Mouse (Mus musculus) frontal cortex, postnatal 36 days (tissue): ENCODE data around the gene Gm20388.
"Not testable (repeated sequence)": the region's sequence is repeated elsewhere in the genome, so short reads cannot be mapped to it uniquely, and the experiment has no call there.

ENCODE experiments used
- DNase-seq, 2 experiments: peaks; one replicate each; pipeline ENCODE4 v3.0.0; 2022; ENCODE audit warnings: low spot score in 2 of 2

Gm20388 gene

GRCm38 (mm10) chr8:123948942-123949685 lies 4038.5 kb downstream of the Gm20388 start, which contains the start of gene Nup133:
TSS of gene Nup133 (minus strand) at chr8:123949265.
- DNase-seq = peak; percentile 100

- no peak for DNase-seq
These were observed 4039.0 kb downstream of the Gm20388 start for GRCm38 (mm10) chr8:123949686-123949986.

DNA sequence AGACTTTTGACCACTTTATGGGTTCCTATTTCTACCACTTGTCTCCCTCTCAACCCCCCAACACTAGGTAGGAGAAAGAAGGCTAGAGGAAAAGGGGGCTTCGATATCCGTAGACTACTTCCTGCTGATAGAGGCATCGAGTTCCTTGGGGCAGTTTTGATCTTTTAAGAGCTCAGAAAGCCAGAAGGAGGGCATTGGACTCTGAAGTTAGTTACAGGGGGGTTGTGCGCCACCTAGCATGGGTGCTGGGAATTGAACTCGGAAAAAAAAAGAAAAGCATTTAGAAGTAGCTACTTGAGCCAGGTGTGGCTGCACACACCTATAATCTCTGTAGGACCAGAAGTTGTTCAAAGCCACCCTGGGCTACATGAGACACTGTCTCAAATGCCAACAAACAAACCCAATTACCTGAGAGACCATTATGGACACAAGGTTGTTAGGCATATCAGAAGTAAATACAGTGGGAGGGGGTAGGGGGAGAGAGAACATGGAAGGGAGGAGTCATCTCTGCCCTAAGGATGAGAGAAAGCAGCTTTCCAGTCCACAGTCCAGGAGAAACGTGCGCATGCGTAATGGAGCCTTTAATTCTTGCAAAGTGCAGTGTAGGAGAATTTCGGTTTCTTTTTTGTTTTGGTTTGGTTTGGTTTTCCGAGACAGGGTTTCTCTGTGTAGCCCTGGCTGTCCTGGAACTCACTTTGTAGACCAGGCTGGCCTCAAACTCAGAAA lies 4039.6 kb downstream of the Gm20388 start:
- peak; percentile 48 to 49 for DNase-seq

DNA sequence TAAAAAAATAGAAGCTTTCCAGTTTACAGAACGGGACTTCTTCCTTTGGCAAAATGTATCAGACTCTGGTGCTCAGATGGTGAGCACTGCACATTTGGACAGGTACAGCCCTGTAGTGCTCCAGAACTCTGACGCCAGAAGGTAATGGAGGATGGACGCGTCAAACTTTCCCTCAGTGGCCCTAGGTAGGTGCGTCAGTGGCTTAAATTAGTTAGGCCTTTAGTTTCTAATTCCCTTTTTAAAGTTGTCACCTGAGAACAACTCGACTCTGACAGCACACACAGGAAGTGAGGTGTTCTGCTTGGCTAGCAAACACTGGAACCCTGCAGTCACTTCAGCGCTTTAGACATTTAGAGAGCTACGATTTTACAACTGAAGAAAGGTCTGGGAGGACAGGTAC lies 4043.0 kb downstream of the Gm20388 start:
- DNase-seq = no peak

DNA sequence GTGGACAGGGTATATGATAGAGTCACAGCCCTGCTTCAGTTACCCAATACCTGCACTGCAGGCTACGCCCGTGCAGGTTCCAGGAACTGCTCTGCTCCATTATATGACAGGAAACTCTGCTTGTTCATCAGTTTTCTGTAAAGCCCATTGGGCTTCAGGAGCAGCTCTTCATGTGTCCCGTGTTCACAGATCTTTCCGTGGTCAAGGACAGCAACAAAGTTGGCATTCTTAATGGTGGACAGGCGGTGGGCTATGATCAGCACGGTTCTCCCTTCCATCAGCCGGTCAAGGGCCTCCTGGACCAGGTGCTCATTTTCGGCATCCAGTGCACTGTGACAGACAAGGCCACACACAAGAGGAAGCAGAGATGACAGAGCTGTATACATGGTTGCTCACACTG lies 4043.6 kb downstream of the Gm20388 start:
- DNase-seq = no peak

DNA sequence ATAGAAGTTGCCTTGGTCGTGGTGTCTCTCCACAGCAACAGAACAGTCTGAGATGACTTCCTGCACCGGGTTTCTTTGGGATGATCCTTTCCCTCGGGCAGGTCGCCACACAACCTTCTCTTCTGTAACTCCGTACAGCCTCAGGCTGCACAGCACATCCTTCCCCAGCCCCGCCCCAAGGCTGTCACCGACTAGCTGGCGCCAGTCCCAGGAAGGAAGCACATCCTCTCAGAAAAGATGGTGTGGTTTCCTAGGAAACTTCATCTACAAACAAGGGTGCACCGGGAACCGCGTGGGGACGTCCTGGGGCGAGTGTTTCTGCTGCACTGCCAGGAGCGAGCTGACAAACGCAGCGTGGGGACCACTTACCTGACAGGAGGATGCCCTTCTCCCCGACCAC lies 4047.5 kb downstream of the Gm20388 start:
- DNase-seq = peak; percentile 33 to 41

GRCm38 (mm10) chr8:123959473-123959872 lies 4048.8 kb downstream of the Gm20388 start:
- no peak for DNase-seq

DNA sequence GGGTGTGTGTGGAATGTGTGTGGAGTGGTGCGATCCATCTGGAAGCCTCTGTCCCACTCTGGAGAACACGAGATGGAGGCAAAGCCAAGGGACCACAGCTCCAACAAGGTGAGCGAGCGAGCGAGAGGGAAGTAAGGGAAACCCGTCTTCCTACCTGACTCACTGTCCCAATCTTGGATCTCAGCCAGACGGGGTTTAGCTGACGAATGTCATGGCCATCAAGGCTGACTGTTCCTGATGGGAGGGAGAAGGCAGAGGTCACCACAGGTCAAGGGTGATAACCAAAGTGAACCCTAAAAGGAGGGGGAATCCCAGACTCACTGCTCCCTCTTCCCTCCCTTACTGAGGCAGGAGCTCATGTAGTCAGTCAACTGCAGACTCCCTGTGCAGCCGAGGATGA lies 4049.4 kb downstream of the Gm20388 start:
- no peak for DNase-seq

DNA sequence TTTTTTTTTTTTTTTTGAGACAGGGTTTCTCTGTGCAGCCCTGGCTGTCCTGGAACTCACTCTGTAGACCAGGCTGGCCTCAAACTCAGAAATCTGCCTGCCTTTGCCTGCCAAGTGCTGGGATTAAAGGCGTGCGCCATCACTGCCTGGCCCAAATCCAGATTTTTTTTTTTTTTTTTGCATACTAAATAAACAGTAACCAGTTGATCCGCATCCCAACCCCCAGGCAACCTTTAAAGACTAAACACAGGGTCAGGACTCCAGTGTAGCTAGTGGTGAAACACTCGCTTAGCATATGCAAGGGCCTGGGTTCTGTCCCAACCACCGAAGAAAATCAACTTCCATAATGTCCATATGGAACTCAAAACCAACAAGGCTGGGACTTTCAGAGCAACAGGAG lies 4049.9 kb downstream of the Gm20388 start:
- DNase-seq = not testable (repeated sequence)

- no peak for DNase-seq
These were observed 4050.7 kb downstream of the Gm20388 start for GRCm38 (mm10) chr8:123961371-123961770.

DNA sequence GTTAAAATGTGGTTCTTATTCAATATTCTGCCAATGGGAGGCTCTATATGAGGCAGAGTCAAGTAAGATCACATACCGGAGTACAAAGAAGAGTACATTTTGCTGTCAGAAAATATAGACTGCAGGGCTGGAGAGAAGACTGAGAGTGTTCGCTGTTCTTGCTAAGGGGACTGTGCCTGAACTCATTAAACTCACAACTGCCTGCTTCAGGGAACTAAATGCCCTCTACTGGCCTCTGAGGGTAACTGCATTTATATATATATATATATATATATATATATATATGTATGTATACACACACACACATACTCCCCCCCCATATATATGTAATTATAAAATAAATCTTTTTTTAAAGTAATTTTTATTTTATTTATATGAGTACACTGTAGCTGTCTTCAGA lies 4056.3 kb downstream of the Gm20388 start:
- no peak for DNase-seq

GRCm38 (mm10) chr8:123973495-123973894 lies 4062.9 kb downstream of the Gm20388 start:
- DNase-seq = no peak

DNA sequence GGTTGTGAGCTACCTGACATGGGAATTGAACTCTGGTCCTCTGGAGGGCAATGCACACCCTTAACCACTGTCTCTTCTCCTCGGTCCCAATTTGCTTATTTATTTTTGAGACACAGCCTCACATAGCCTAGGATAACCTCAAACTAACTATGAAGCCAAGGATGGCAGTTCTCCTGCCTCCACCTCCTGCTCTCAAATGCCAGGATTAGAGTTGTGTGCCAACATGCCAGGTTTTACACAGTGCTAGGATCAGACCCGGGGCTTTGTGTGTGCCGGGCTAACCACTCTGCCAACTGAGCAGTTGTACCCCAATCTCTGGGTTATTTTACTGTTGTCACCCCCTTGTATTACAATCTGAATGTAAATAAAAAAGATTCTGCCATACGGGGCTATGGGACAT lies 4066.9 kb downstream of the Gm20388 start:
- DNase-seq = no peak

GRCm38 (mm10) chr8:123978166-123978838 lies 4067.7 kb downstream of the Gm20388 start:
- no peak for DNase-seq

GRCm38 (mm10) chr8:123978926-123979325 lies 4068.3 kb downstream of the Gm20388 start:
- DNase-seq = no peak

DNA sequence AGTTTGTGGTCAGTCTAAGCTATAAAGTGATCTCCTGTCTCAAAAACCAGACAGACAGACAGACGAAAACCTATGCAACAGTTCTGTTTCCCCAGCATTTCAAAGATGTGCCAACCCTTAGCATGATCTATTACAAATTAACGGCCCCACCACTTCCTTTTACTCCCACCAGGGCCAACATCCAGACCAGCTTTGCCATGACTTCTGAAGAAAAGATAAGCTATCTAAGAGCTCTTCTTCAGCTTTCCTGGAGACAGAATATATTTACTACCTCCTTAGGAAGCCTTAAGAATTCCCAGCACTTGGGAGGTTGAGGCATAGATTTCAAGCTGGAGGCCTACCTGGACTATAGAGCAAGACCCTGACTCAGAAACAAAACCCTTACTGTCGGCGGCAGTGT lies 4069.6 kb downstream of the Gm20388 start:
- DNase-seq = no peak

GRCm38 (mm10) chr8:123981674-123982073 lies 4071.0 kb downstream of the Gm20388 start:
- DNase-seq = peak; percentile 42 to 64

GRCm38 (mm10) chr8:123982291-123982793 lies 4071.7 kb downstream of the Gm20388 start:
- DNase-seq = peak in 1 of 2 experiments; percentile 14

DNA sequence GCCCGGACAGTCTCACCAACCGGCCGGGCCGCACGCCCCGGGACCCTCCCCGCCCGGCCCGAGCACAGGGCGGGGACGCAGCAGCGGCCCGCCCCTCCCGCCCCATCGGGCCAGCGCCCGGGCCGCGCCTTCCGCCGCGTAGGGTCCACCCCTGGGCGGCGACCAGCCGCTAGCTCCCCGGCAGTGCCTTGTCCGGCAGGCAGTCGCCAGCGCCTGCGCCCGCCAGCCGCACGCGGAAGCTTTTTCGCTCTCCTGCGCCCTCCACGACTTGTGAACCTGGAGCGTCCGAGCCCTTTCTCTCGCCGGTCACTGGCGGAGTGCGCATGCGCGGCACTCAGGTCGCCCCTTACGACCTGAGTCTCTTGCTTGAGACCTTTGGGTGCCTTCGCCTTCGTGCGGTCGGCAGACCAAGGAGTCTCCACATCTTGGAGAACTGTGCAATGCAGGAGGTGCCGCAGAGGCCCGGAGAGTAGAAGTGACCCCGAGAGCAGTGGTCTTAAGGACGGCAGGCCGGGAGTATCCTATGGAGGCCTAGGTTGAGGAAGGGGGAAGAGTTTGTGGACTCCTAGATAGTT lies 4072.3 kb downstream of the Gm20388 start, which contains the start of gene Abcb10:
Abcb10 (minus strand) TSS at position 297 of the 575 bp plus-strand sequence.
- DNase-seq = peak; percentile 78

GRCm38 (mm10) chr8:123988605-123989038 lies 4078.0 kb downstream of the Gm20388 start:
- no peak for DNase-seq

DNA sequence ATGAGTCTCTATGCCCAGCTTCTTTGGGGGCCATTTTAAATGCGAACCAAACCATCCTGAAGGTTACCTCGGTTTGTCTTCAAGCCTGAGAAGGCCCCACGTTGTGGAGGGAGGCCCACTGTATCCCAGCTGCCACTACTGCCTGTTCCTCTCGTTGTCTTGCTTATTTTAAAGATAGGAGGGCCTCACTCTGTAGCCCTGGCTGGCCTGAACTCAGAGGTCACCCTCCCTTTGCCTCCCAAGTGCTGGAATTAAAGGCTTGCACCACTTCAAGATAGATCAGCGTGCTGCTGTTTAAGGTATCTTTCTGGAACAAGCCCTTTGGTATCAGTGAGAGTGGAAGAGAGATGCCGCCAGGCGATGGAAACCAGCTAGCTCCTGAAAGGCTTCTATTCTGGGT lies 4078.5 kb downstream of the Gm20388 start:
- DNase-seq = no peak
